In genomic region chr2:166138308-166138707, GRCm38 (mm10) we compare ENCODE assay signal across 27 mouse cellular contexts. TPM values are rescaled to one million over a fixed set of nuclear protein-coding genes. Genes with fewer than 3 reads are reported as not detected.
DNase-seq lines count a peak whose midpoint lies in the region; ATAC-seq and TF ChIP-seq lines count a peak whose summit lies in the region.
"Had no signal": no experiment of that assay in that cellular context is flagged by ENCODE, and none has a peak within 500 bp of the region (broad histone marks: within the 10 kb centered on the region; RNA-seq: fewer than 3 reads in every experiment).

No protein-coding gene starts in this region.

- peaks cover 25% of the 10 kb centered on the region for H3K36me3 ChIP-seq in midbrain, embryonic 10.5 days
- H3K36me3 ChIP-seq in midbrain, embryonic 13.5 days, result no peaks in the 10 kb centered on the region
- H3K36me3 ChIP-seq in ES-E14 (ENCODE audit: control insufficient read depth, insufficient read depth, low read length, poor library complexity, severe bottlenecking), result peaks cover 7% of the 10 kb centered on the region; the same call in 1 of the 2 replicates
- peaks cover 66% of the 10 kb centered on the region for H3K36me3 ChIP-seq in embryonic facial prominence, embryonic 10.5 days (replicated peaks)
- H3K36me3 ChIP-seq in limb, embryonic 10.5 days, result peaks cover 94% of the 10 kb centered on the region
- no peaks in the 10 kb centered on the region for H3K36me3 ChIP-seq in forebrain, embryonic 16.5 days (ENCODE audit: control insufficient read depth, insufficient read depth)
- no peaks in the 10 kb centered on the region for H3K36me3 ChIP-seq in forebrain, embryonic 12.5 days (replicated peaks)
- H3K36me3 ChIP-seq in forebrain, embryonic 10.5 days (replicated peaks), result peaks cover 46% of the 10 kb centered on the region

- H3K4me1 ChIP-seq in midbrain, embryonic 10.5 days, result peaks cover 37% of the 10 kb centered on the region
- H3K4me1 ChIP-seq in midbrain, embryonic 13.5 days (replicated peaks), result peaks cover 30% of the 10 kb centered on the region
- H3K4me1 ChIP-seq in ES-E14 (ENCODE audit: control insufficient read depth in 2 of 2, insufficient read depth in 2 of 2, low read length in 2 of 2, poor library complexity in 1 of 2), result peaks cover 16 to 59% of the 10 kb centered on the region in 2 experiments
- H3K4me1 ChIP-seq in embryonic facial prominence, embryonic 10.5 days, result peaks cover 57% of the 10 kb centered on the region
- H3K4me1 ChIP-seq in limb, embryonic 10.5 days, result peaks cover 57% of the 10 kb centered on the region
- peaks cover 17% of the 10 kb centered on the region for H3K4me1 ChIP-seq in forebrain, embryonic 16.5 days (replicated peaks; ENCODE audit: control insufficient read depth, insufficient read depth, low read length)
- peaks cover 32% of the 10 kb centered on the region for H3K4me1 ChIP-seq in forebrain, embryonic 12.5 days
- peaks cover 56% of the 10 kb centered on the region for H3K4me1 ChIP-seq in forebrain, embryonic 10.5 days

- H3K4me3 ChIP-seq in midbrain, embryonic 10.5 days, result no peak overlapping the region
- no peak overlapping the region for H3K4me3 ChIP-seq in midbrain, embryonic 13.5 days (replicated peaks)
- no peak overlapping the region for H3K4me3 ChIP-seq in ES-E14 (ENCODE audit: insufficient read depth in 1 of 2, low read depth in 1 of 2, low read length in 2 of 2, poor library complexity in 1 of 2, severe bottlenecking in 1 of 2)
- no peak overlapping the region for H3K4me3 ChIP-seq in embryonic facial prominence, embryonic 10.5 days
- no peak overlapping the region for H3K4me3 ChIP-seq in limb, embryonic 10.5 days
- no peak overlapping the region for H3K4me3 ChIP-seq in forebrain, embryonic 16.5 days (replicated peaks; ENCODE audit: low read length)
- no peak overlapping the region for H3K4me3 ChIP-seq in forebrain, embryonic 12.5 days (replicated peaks)
- no peak overlapping the region for H3K4me3 ChIP-seq in forebrain, embryonic 10.5 days
- H3K4me3 ChIP-seq: embryonic facial prominence, embryonic 15.5 days; forebrain, embryonic 13.5 days had no signal

- in situ Hi-C loops in ES-E14 (cut with MboI; ENCODE audit: low sequenced_read_pairs in 2 of 2, unreplicated experiment in 2 of 2), result no loop called here

- WGBS in midbrain, embryonic 10.5 days, result 73% methylated on average over 1 of the region's 1 CpGs
- 67% methylated on average over 1 of the region's 1 CpGs for WGBS in midbrain, embryonic 13.5 days
- WGBS in embryonic facial prominence, embryonic 10.5 days, result 61% methylated on average over 1 of the region's 1 CpGs
- 42% methylated on average over 1 of the region's 1 CpGs for WGBS in limb, embryonic 10.5 days
- WGBS in forebrain, embryonic 16.5 days, result 75% methylated on average over 1 of the region's 1 CpGs
- 71% methylated on average over 1 of the region's 1 CpGs for WGBS in forebrain, embryonic 12.5 days
- WGBS in forebrain, embryonic 10.5 days, result 57% methylated on average over 1 of the region's 1 CpGs

- no peak overlapping the region for H3K4me2 ChIP-seq in midbrain, embryonic 13.5 days (replicated peaks)
- H3K4me2 ChIP-seq in forebrain, embryonic 16.5 days (ENCODE audit: low read length), result no peak overlapping the region
- H3K4me2 ChIP-seq in forebrain, embryonic 12.5 days, result no peak overlapping the region
- H3K4me2 ChIP-seq: embryonic facial prominence, embryonic 15.5 days; forebrain, embryonic 13.5 days; heart, embryonic 11.5 days; hindbrain, embryonic 14.5 days had no signal

- no peak overlapping the region for H3K9ac ChIP-seq in midbrain, embryonic 13.5 days (replicated peaks)
- H3K9ac ChIP-seq in ES-E14 (ENCODE audit: insufficient read depth, low read depth, low read length, poor library complexity, severe bottlenecking), result no peak overlapping the region; the same call in 1 of the 2 replicates
- no peak overlapping the region for H3K9ac ChIP-seq in forebrain, embryonic 16.5 days (replicated peaks; ENCODE audit: low read depth, low read length)
- H3K9ac ChIP-seq in forebrain, embryonic 12.5 days, result no peak overlapping the region
- H3K9ac ChIP-seq: embryonic facial prominence, embryonic 15.5 days; forebrain, embryonic 13.5 days; forebrain, postnatal 0 days; hindbrain, embryonic 14.5 days had no signal

- no peak for ATAC-seq in midbrain, embryonic 13.5 days
- no peak for ATAC-seq in forebrain, embryonic 16.5 days
- ATAC-seq in forebrain, embryonic 12.5 days (ENCODE audit: low FRiP score), result no peak
- ATAC-seq: forebrain, embryonic 13.5 days; forebrain, postnatal 0 days; hindbrain, postnatal 0 days; inflammation-experienced regulatory T-cells, adult 6 months; intestine, embryonic 16.5 days had no signal

- H3K9me3 ChIP-seq in midbrain, embryonic 10.5 days (replicated peaks), result no peaks in the 10 kb centered on the region
- no peaks in the 10 kb centered on the region for H3K9me3 ChIP-seq in midbrain, embryonic 13.5 days
- H3K9me3 ChIP-seq in ES-E14 (ENCODE audit: control insufficient read depth, insufficient read depth, low read depth, low read length), result no peaks in the 10 kb centered on the region
- H3K9me3 ChIP-seq in embryonic facial prominence, embryonic 10.5 days, result no peaks in the 10 kb centered on the region
- no peaks in the 10 kb centered on the region for H3K9me3 ChIP-seq in limb, embryonic 10.5 days (replicated peaks)
- no peaks in the 10 kb centered on the region for H3K9me3 ChIP-seq in forebrain, embryonic 16.5 days (ENCODE audit: control insufficient read depth, low read length)
- H3K9me3 ChIP-seq in forebrain, embryonic 12.5 days, result no peaks in the 10 kb centered on the region
- no peaks in the 10 kb centered on the region for H3K9me3 ChIP-seq in forebrain, embryonic 10.5 days
- H3K9me3 ChIP-seq: embryonic facial prominence, embryonic 15.5 days; forebrain, embryonic 13.5 days had no signal

- 0 out of 2 replicates have a peak overlapping the region, but pooled peaks have one; percentile 9 for H3K27ac ChIP-seq in midbrain, embryonic 10.5 days (replicated peaks)
- no peak overlapping the region for H3K27ac ChIP-seq in midbrain, embryonic 13.5 days
- peak overlapping the region; percentile 36; the same call in 1 of the 2 replicates for H3K27ac ChIP-seq in ES-E14 (ENCODE audit: insufficient read depth, low read depth, low read length, poor library complexity, severe bottlenecking)
- peak overlapping the region; percentile 32; the same call in 1 of the 2 replicates for H3K27ac ChIP-seq in embryonic facial prominence, embryonic 10.5 days (replicated peaks)
- H3K27ac ChIP-seq in limb, embryonic 10.5 days, result 0 out of 2 replicates have a peak overlapping the region, but pooled peaks have one; percentile 2
- no peak overlapping the region for H3K27ac ChIP-seq in forebrain, embryonic 16.5 days (ENCODE audit: low read length)
- H3K27ac ChIP-seq in forebrain, embryonic 12.5 days, result no peak overlapping the region
- no peak overlapping the region for H3K27ac ChIP-seq in forebrain, embryonic 10.5 days
- H3K27ac ChIP-seq: embryonic facial prominence, embryonic 15.5 days; forebrain, embryonic 13.5 days; hindbrain, embryonic 14.5 days; hindbrain, postnatal 0 days had no signal

- no peaks in the 10 kb centered on the region for H3K27me3 ChIP-seq in midbrain, embryonic 10.5 days (ENCODE audit: low read depth, poor library complexity, severe bottlenecking)
- no peaks in the 10 kb centered on the region for H3K27me3 ChIP-seq in midbrain, embryonic 13.5 days
- H3K27me3 ChIP-seq in embryonic facial prominence, embryonic 10.5 days (replicated peaks; ENCODE audit: low read depth, poor library complexity, severe bottlenecking), result no peaks in the 10 kb centered on the region
- H3K27me3 ChIP-seq in limb, embryonic 10.5 days (ENCODE audit: low read depth, poor library complexity, severe bottlenecking), result no peaks in the 10 kb centered on the region
- H3K27me3 ChIP-seq in forebrain, embryonic 16.5 days (replicated peaks; ENCODE audit: control insufficient read depth, insufficient read depth, low read length), result no peaks in the 10 kb centered on the region
- no peaks in the 10 kb centered on the region for H3K27me3 ChIP-seq in forebrain, embryonic 12.5 days
- H3K27me3 ChIP-seq in forebrain, embryonic 10.5 days (ENCODE audit: poor library complexity, severe bottlenecking), result no peaks in the 10 kb centered on the region
- H3K27me3 ChIP-seq: embryonic facial prominence, embryonic 15.5 days had no signal

- DNase-seq in midbrain, embryonic 10.5 days (ENCODE audit: low spot score), result no peak
- DNase-seq in ES-E14 (ENCODE audit: low read depth, low spot score), result no peak
- DNase-seq in embryonic facial prominence, embryonic 10.5 days (ENCODE audit: low spot score), result no peak
- DNase-seq in limb, embryonic 10.5 days (ENCODE audit: low spot score), result no peak
- DNase-seq in forebrain, embryonic 10.5 days (ENCODE audit: extremely low spot score, low spot score), result no peak
- DNase-seq: adrenal gland, postnatal 10 days; adrenal gland, postnatal 36 days; B cell, adult 2 months; cerebellum, adult 2 months; cerebellum, adult 9-11 months; cerebellum, postnatal 25 days; forebrain, postnatal 0 days; gastrocnemius, postnatal 25 days; kidney, adult 18-20 months; kidney, adult 9 months had no signal

TF ChIP-seq in ES-E14, 5 proteins besides CTCF, POLR2A, EP300 and RAD21:
- TF ChIP-seq ZC3H11A (IDR thresholded peaks at IDR 0.05; ENCODE audit: borderline replicate concordance, low read depth, low read length) (no peak), ZNF384 (IDR thresholded peaks at IDR 0.05; ENCODE audit: low read depth, low read length) (no peak), HCFC1 (IDR thresholded peaks at IDR 0.05; ENCODE audit: borderline replicate concordance, insufficient read depth, low read length) (no peak), MAFK (IDR thresholded peaks at IDR 0.05; ENCODE audit: insufficient read depth, low read depth, low read length) (no peak), CHD2 (IDR thresholded peaks at IDR 0.05; ENCODE audit: low read depth, low read length) (no peak)

RNA-seq across cellular contexts. Expression of gene Sulf2, which starts 17.2 kb away (rescaled TPM):
- 62.5 and 74.5 TPM in 2 replicates for polyA plus RNA-seq in midbrain, embryonic 10.5 days (2016; fragmentation: Nextera tagmentation; extraction: Ambion mirVana)
- 60.7 and 73.4 TPM in 2 replicates for polyA plus RNA-seq in midbrain, embryonic 13.5 days (2015; fragmentation: Nextera tagmentation; extraction: Ambion mirVana)
- 102 and 164 TPM in 2 replicates for total RNA-seq in ES-E14 (2012; rRNA removed)
- polyA plus RNA-seq in embryonic facial prominence, embryonic 10.5 days (2016; fragmentation: Nextera tagmentation; extraction: Ambion mirVana), result 115 and 131 TPM in 2 replicates
- 157 and 188 TPM in 2 replicates for polyA plus RNA-seq in limb, embryonic 10.5 days (2016; fragmentation: Nextera tagmentation; extraction: Ambion mirVana)
- 28.7 and 37.6 TPM in 2 replicates for polyA plus RNA-seq in forebrain, embryonic 16.5 days (2015; fragmentation: Nextera tagmentation; extraction: Ambion mirVana)
- polyA plus RNA-seq in forebrain, embryonic 12.5 days (2016; fragmentation: Nextera tagmentation; extraction: Ambion mirVana), result 67.1 and 77.9 TPM in 2 replicates
- 71.1 and 73.6 TPM in 2 replicates for polyA plus RNA-seq in forebrain, embryonic 10.5 days (2016; fragmentation: Nextera tagmentation; extraction: Ambion mirVana)
- total RNA-seq: CH12.LX, MEL had no signal

Comparison
In these comparisons a context has a peak if more than half of its experiments do, and no peak if none do; other contexts are left out.
1. H3K27ac ChIP-seq: peak in midbrain, embryonic 10.5 days (single experiment), ES-E14 (single experiment), embryonic facial prominence, embryonic 10.5 days (single experiment) and limb, embryonic 10.5 days (single experiment); none in midbrain, embryonic 13.5 days (single experiment), forebrain, embryonic 16.5 days (single experiment), forebrain, embryonic 12.5 days (single experiment) and forebrain, embryonic 10.5 days (single experiment).